Mouse (Mus musculus) CH12.LX (cell line): ENCODE results near the gene 4933424G06Rik.

Experiments
- CTCF ChIP-seq, 2 experiments: IDR thresholded peaks in 1 of 2; conservative IDR thresholded peaks in 1 of 2; 2 replicates each; pipeline ENCODE4 v1.5.1; 2011 to 2012; ENCODE audit warnings: low read depth in 2 of 2, low read length in 2 of 2, improper control_type of control experiment in 1 of 2, inconsistent platforms in 1 of 2, mild to moderate bottlenecking in 1 of 2, moderate library complexity in 1 of 2
- ELF1 ChIP-seq: IDR thresholded peaks from 2 replicates; pipeline ENCODE4 v1.6.1; 2014; ENCODE audit warnings: low read depth, mild to moderate bottlenecking, inconsistent platforms, low read length, improper control_type of control experiment
- EP300 ChIP-seq: IDR thresholded peaks from 2 replicates; pipeline ENCODE4 v1.6.1; 2011; ENCODE audit warnings: low read length, improper control_type of control experiment
- JUND ChIP-seq: conservative IDR thresholded peaks from 2 replicates; pipeline ENCODE4 v1.6.1; 2011; ENCODE audit warnings: low read depth, low read length, improper control_type of control experiment
- MEF2A ChIP-seq: IDR thresholded peaks from 2 replicates; pipeline ENCODE4 v1.6.1; 2014; ENCODE audit warnings: low read depth, mild to moderate bottlenecking, inconsistent platforms, low read length, improper control_type of control experiment, borderline replicate concordance
- POLR2A ChIP-seq: IDR thresholded peaks from 2 replicates; pipeline ENCODE4 v1.6.1; 2011; ENCODE audit warnings: low read depth, mild to moderate bottlenecking, improper control_type of control experiment, low read length
- POLR2AphosphoS2 ChIP-seq: IDR thresholded peaks from 2 replicates; pipeline ENCODE4 v1.6.1; 2011; ENCODE audit warnings: low read depth, low read length, improper control_type of control experiment
- SIN3A ChIP-seq: IDR thresholded peaks from 2 replicates; pipeline ENCODE4 v1.6.1; 2012; ENCODE audit warnings: low read length, improper control_type of control experiment, inconsistent platforms
- ZKSCAN1 ChIP-seq: IDR thresholded peaks from 2 replicates; pipeline ENCODE4 v1.6.1; 2012; ENCODE audit warnings: low read depth, inconsistent platforms, low read length, improper control_type of control experiment, borderline replicate concordance

GRCm38 (mm10) chr1:36804833-36805232 is 94.9 kb downstream of the 4933424G06Rik start:
- TF ChIP-seq POLR2AphosphoS2 (no peak), SIN3A (no peak), CTCF (conservative IDR thresholded peaks at IDR 0.05 in 1 of 2, IDR thresholded peaks at IDR 0.05 in 1 of 2; ENCODE audit: low read depth in 2 of 2, low read length in 2 of 2) (no peak), POLR2A (no peak), ELF1 (no peak), EP300 (no peak), ZKSCAN1 (no peak), MEF2A (no peak), JUND (no peak)
